Mouse (Mus musculus) liver, adult 2 months (tissue): ENCODE data around the gene Tshz2. TPM values are rescaled to one million over a fixed set of nuclear protein-coding genes. Genes with fewer than 3 reads are reported as not detected.

Experiments used
- DNase-seq: peaks from one replicate; pipeline ENCODE4 v3.0.0-alpha.2; 2011; ENCODE audit warnings: low read depth, low spot score; ENCODE audit errors: extremely low read depth
- H3K27ac ChIP-seq: fragments of 200-500 bp; replicated peaks from 2 replicates; pipeline ENCODE4 v1.5.1; 2012; ENCODE audit warnings: low read depth, mild to moderate bottlenecking, control low read depth, inconsistent platforms, low read length; ENCODE audit not compliant: insufficient read depth
- H3K27me3 ChIP-seq: fragments of 200-500 bp; 2 replicates; pipeline ENCODE4 v1.6.1; 2012; ENCODE audit warnings: mild to moderate bottlenecking, moderate library complexity, low read length, inconsistent platforms; ENCODE audit not compliant: control insufficient read depth, insufficient read depth
- H3K36me3 ChIP-seq: fragments of 200-500 bp; 2 replicates; pipeline ENCODE4 v1.6.1; 2012; ENCODE audit warnings: low read length, inconsistent platforms; ENCODE audit not compliant: control insufficient read depth, insufficient read depth
- H3K4me1 ChIP-seq: fragments of 200-500 bp; 2 replicates; pipeline ENCODE4 v1.6.1; 2011; ENCODE audit warnings: low read length; ENCODE audit not compliant: control insufficient read depth, insufficient read depth
- H3K4me3 ChIP-seq: fragments of 200-500 bp; 2 replicates; pipeline ENCODE4 v1.5.1; 2011; ENCODE audit warnings: low read depth, mild to moderate bottlenecking, control low read depth, low read length, moderate library complexity; ENCODE audit not compliant: insufficient read depth
- H3K79me2 ChIP-seq: fragments of 200-500 bp; 2 replicates; pipeline ENCODE4 v1.6.1; 2012; ENCODE audit warnings: inconsistent platforms, mild to moderate bottlenecking, low read length, moderate library complexity; ENCODE audit not compliant: control insufficient read depth, insufficient read depth
- H3K9ac ChIP-seq: fragments of 200-500 bp; 2 replicates; pipeline ENCODE4 v1.6.1; 2012; ENCODE audit warnings: low read depth, mild to moderate bottlenecking, control low read depth, inconsistent platforms, low read length
- CTCF ChIP-seq: fragments of 200-500 bp; IDR thresholded peaks from 2 replicates; pipeline ENCODE4 v1.5.1; 2011; ENCODE audit warnings: low read depth, low read length, control low read depth
- POLR2A ChIP-seq: fragments of 200-500 bp; IDR thresholded peaks from 2 replicates; pipeline ENCODE4 v1.6.1; 2011; ENCODE audit warnings: low read length, control low read depth; ENCODE audit not compliant: insufficient read depth; ENCODE audit errors: extremely low read depth
- WGBS: fragments of 180-500 bp; shearing (Covaris S2); methylation state at CpG from one replicate; pipeline ENCODE4 v1.1.7; 2018; 5-methylcytosine and 5-hydroxymethylcytosine counted together
- polyA plus RNA-seq: library from polyadenylated mRNA; depleted of rRNA; stranded (reverse); fragments of >200 nt; gene quantifications from 2 replicates; pipeline ENCODE4 v1.2.3, GENCODE M21; 2012
- total RNA-seq: library from RNA; depleted of rRNA; stranded (reverse); fragments of >200 nt; gene quantifications from 2 replicates; pipeline ENCODE4 v1.2.3, GENCODE M21; 2014

The Tshz2 gene
- total and polyA plus RNA-seq, 2 experiments: 3.3 to 4.1 TPM

GRCm38 (mm10) chr2:169870503-169870902 lies 237.7 kb downstream of the Tshz2 start:
- Histone ChIP-seq H3K79me2 (no peaks in the 10 kb centered on the region), H3K27me3 (no peaks in the 10 kb centered on the region), H3K36me3 (no peaks in the 10 kb centered on the region), H3K4me3 (no peak overlapping the region), H3K27ac (no peak overlapping the region), H3K4me1 (no peaks in the 10 kb centered on the region), H3K9ac (no peak overlapping the region)
- DNase-seq: no peak
- TF ChIP-seq CTCF (no peak), POLR2A (no peak)
- 72% methylated on average over 5 of the region's 5 CpGs for WGBS

- DNase-seq: no peak
- no peak for TF ChIP-seq POLR2A
- Histone ChIP-seq H3K27me3 (no peaks in the 10 kb centered on the region), H3K4me3 (no peak overlapping the region), H3K4me1 (no peaks in the 10 kb centered on the region), H3K9ac (no peak overlapping the region), H3K79me2 (no peaks in the 10 kb centered on the region), H3K36me3 (no peaks in the 10 kb centered on the region), H3K27ac (no peak overlapping the region)
- WGBS: 94% methylated on average over 8 of the region's 8 CpGs
These were observed 238.7 kb downstream of the Tshz2 start for GRCm38 (mm10) chr2:169871436-169872060.

GRCm38 (mm10) chr2:169873442-169873841 lies 240.6 kb downstream of the Tshz2 start:
- Histone ChIP-seq H3K36me3 (no peaks in the 10 kb centered on the region), H3K9ac (no peak overlapping the region), H3K27me3 (no peaks in the 10 kb centered on the region), H3K79me2 (no peaks in the 10 kb centered on the region), H3K4me3 (no peak overlapping the region), H3K27ac (no peak overlapping the region), H3K4me1 (no peaks in the 10 kb centered on the region)
- 87% methylated on average over 16 of the region's 16 CpGs for WGBS
- DNase-seq: no peak
- TF ChIP-seq CTCF (no peak), POLR2A (no peak)

GRCm38 (mm10) chr2:169887921-169888320 lies 255.1 kb downstream of the Tshz2 start:
- no peak for TF ChIP-seq CTCF
- no peak for TF ChIP-seq POLR2A
- 93% methylated on average over 9 of the region's 9 CpGs for WGBS
- Histone ChIP-seq H3K9ac (no peak overlapping the region), H3K36me3 (no peaks in the 10 kb centered on the region), H3K27ac (no peak overlapping the region), H3K4me3 (no peak overlapping the region), H3K4me1 (no peaks in the 10 kb centered on the region), H3K27me3 (no peaks in the 10 kb centered on the region), H3K79me2 (no peaks in the 10 kb centered on the region)
- no peak for DNase-seq

GRCm38 (mm10) chr2:169892441-169893038 lies 259.7 kb downstream of the Tshz2 start:
- Histone ChIP-seq H3K27ac (no peak overlapping the region), H3K4me1 (no peaks in the 10 kb centered on the region), H3K27me3 (no peaks in the 10 kb centered on the region), H3K4me3 (no peak overlapping the region), H3K9ac (no peak overlapping the region), H3K79me2 (no peaks in the 10 kb centered on the region), H3K36me3 (no peaks in the 10 kb centered on the region)
- 92% methylated on average over 14 of the region's 14 CpGs for WGBS
- TF ChIP-seq POLR2A (no peak), CTCF (no peak)
- DNase-seq: no peak

- 89% methylated on average over 7 of the region's 7 CpGs for WGBS
- H3K4me3 ChIP-seq: no peak overlapping the region
- no peak overlapping the region for H3K27ac ChIP-seq
- no peak for DNase-seq
- no peaks in the 10 kb centered on the region for H3K36me3 ChIP-seq
- H3K27me3 ChIP-seq: no peaks in the 10 kb centered on the region
- H3K4me1 ChIP-seq: no peaks in the 10 kb centered on the region
- no peak overlapping the region for H3K9ac ChIP-seq
- TF ChIP-seq CTCF: no peak
- TF ChIP-seq POLR2A: no peak
- no peaks in the 10 kb centered on the region for H3K79me2 ChIP-seq
These were observed 270.1 kb downstream of the Tshz2 start for GRCm38 (mm10) chr2:169902896-169903295.
